Mouse (Mus musculus): ENCODE results near the gene Krtap1-4. TPM values are rescaled to one million over a fixed set of nuclear protein-coding genes. Genes with fewer than 3 reads are reported as not detected.

The Krtap1-4 gene
- polyA plus RNA-seq, 1 experiment from 2014 or later, result not detected

Other genes starting within 250 kb of the Krtap1-4 start
- not detected in 2 replicates for gene Krt26, start 245.7 kb downstream of the Krtap1-4 start, polyA plus RNA-seq (2016; fragmentation: Nextera tagmentation; extraction: Ambion mirVana)
- gene Krt27, start 232.6 kb downstream of the Krtap1-4 start, polyA plus RNA-seq (2016; fragmentation: Nextera tagmentation; extraction: Ambion mirVana), result not detected in 2 replicates
- 0.20 and 0.39 TPM in 2 replicates for gene Krt28, start 208.8 kb downstream of the Krtap1-4 start, polyA plus RNA-seq (2016; fragmentation: Nextera tagmentation; extraction: Ambion mirVana)
- 11.4 and 14.6 TPM in 2 replicates for gene Krt10, start 194.3 kb downstream of the Krtap1-4 start, polyA plus RNA-seq (2016; fragmentation: Nextera tagmentation; extraction: Ambion mirVana)
- not detected in 2 replicates for gene Krt12, start 161.4 kb downstream of the Krtap1-4 start, polyA plus RNA-seq (2016; fragmentation: Nextera tagmentation; extraction: Ambion mirVana)
- gene Krt20, start 145.5 kb downstream of the Krtap1-4 start, polyA plus RNA-seq (2016; fragmentation: Nextera tagmentation; extraction: Ambion mirVana), result 6.6 and 9.5 TPM in 2 replicates
- 0.15 and 0.38 TPM in 2 replicates for gene Krt23, start 90.5 kb downstream of the Krtap1-4 start, polyA plus RNA-seq (2016; fragmentation: Nextera tagmentation; extraction: Ambion mirVana)
- gene Krt39, start 62.3 kb downstream of the Krtap1-4 start, polyA plus RNA-seq (2016; fragmentation: Nextera tagmentation; extraction: Ambion mirVana), result not detected in 2 replicates
- gene Krt40, start 40.5 kb downstream of the Krtap1-4 start, polyA plus RNA-seq (2016; fragmentation: Nextera tagmentation; extraction: Ambion mirVana), result not detected in 2 replicates
- not detected in 2 replicates for gene Krtap3-3, start 32.8 kb downstream of the Krtap1-4 start, polyA plus RNA-seq (2016; fragmentation: Nextera tagmentation; extraction: Ambion mirVana)
- not detected in 2 replicates for gene Krtap3-2, start 26.8 kb downstream of the Krtap1-4 start, polyA plus RNA-seq (2016; fragmentation: Nextera tagmentation; extraction: Ambion mirVana)
- gene Gm11939, start 24.2 kb downstream of the Krtap1-4 start, polyA plus RNA-seq (2016; fragmentation: Nextera tagmentation; extraction: Ambion mirVana), result not detected in 2 replicates
- gene Krtap3-1, start 17.0 kb downstream of the Krtap1-4 start, polyA plus RNA-seq (2016; fragmentation: Nextera tagmentation; extraction: Ambion mirVana), result not detected in 2 replicates
- gene Krtap1-5, start 2.6 kb downstream of the Krtap1-4 start, polyA plus RNA-seq (2016; fragmentation: Nextera tagmentation; extraction: Ambion mirVana), result not detected in 2 replicates
- gene Krtap1-3, start 7.7 kb upstream of the Krtap1-4 start, polyA plus RNA-seq (2016; fragmentation: Nextera tagmentation; extraction: Ambion mirVana), result not detected in 2 replicates
- not detected in 2 replicates for gene Krtap9-3, start 14.5 kb upstream of the Krtap1-4 start, polyA plus RNA-seq (2016; fragmentation: Nextera tagmentation; extraction: Ambion mirVana)
- not detected in 2 replicates for gene Gm11938, start 19.7 kb upstream of the Krtap1-4 start, polyA plus RNA-seq (2016; fragmentation: Nextera tagmentation; extraction: Ambion mirVana)
- gene Gm11937, start 26.5 kb upstream of the Krtap1-4 start, polyA plus RNA-seq (2016; fragmentation: Nextera tagmentation; extraction: Ambion mirVana), result not detected in 2 replicates
- not detected in 2 replicates for gene Krtap2-4, start 31.2 kb upstream of the Krtap1-4 start, polyA plus RNA-seq (2016; fragmentation: Nextera tagmentation; extraction: Ambion mirVana)
- not detected in 2 replicates for gene Gm11562, start 36.8 kb upstream of the Krtap1-4 start, polyA plus RNA-seq (2016; fragmentation: Nextera tagmentation; extraction: Ambion mirVana)
- gene Krtap4-1, start 44.6 kb upstream of the Krtap1-4 start, polyA plus RNA-seq (2016; fragmentation: Nextera tagmentation; extraction: Ambion mirVana), result not detected in 2 replicates
- not detected in 2 replicates for gene Krtap4-2, start 51.4 kb upstream of the Krtap1-4 start, polyA plus RNA-seq (2016; fragmentation: Nextera tagmentation; extraction: Ambion mirVana)
- not detected in 2 replicates for gene Krtap4-7, start 60.4 kb upstream of the Krtap1-4 start, polyA plus RNA-seq (2016; fragmentation: Nextera tagmentation; extraction: Ambion mirVana)
- gene Gm11555, start 66.6 kb upstream of the Krtap1-4 start, polyA plus RNA-seq (2016; fragmentation: Nextera tagmentation; extraction: Ambion mirVana), result not detected in 2 replicates
- not detected in 2 replicates for gene Gm11563, start 75.3 kb upstream of the Krtap1-4 start, polyA plus RNA-seq (2016; fragmentation: Nextera tagmentation; extraction: Ambion mirVana)
- gene Krtap4-6, start 82.3 kb upstream of the Krtap1-4 start, polyA plus RNA-seq (2016; fragmentation: Nextera tagmentation; extraction: Ambion mirVana), result not detected in 2 replicates
- not detected in 2 replicates for gene Gm14190, start 107.1 kb upstream of the Krtap1-4 start, polyA plus RNA-seq (2016; fragmentation: Nextera tagmentation; extraction: Ambion mirVana)
- gene Gm14180, start 150.6 kb upstream of the Krtap1-4 start, polyA plus RNA-seq (2016; fragmentation: Nextera tagmentation; extraction: Ambion mirVana), result not detected in 2 replicates
- gene Gm11595, start 189.3 kb upstream of the Krtap1-4 start, polyA plus RNA-seq (2016; fragmentation: Nextera tagmentation; extraction: Ambion mirVana), result not detected in 2 replicates
- not detected in 2 replicates for gene Krtap4-8, start 197.1 kb upstream of the Krtap1-4 start, polyA plus RNA-seq (2016; fragmentation: Nextera tagmentation; extraction: Ambion mirVana)
- not detected in 2 replicates for gene Krtap4-9, start 201.5 kb upstream of the Krtap1-4 start, polyA plus RNA-seq (2016; fragmentation: Nextera tagmentation; extraction: Ambion mirVana)
- gene Gm11596, start 209.8 kb upstream of the Krtap1-4 start, polyA plus RNA-seq (2016; fragmentation: Nextera tagmentation; extraction: Ambion mirVana), result not detected in 2 replicates
- not detected in 2 replicates for gene Gm11569, start 215.3 kb upstream of the Krtap1-4 start, polyA plus RNA-seq (2016; fragmentation: Nextera tagmentation; extraction: Ambion mirVana)
- not detected in 2 replicates for gene Gm11554, start 220.8 kb upstream of the Krtap1-4 start, polyA plus RNA-seq (2016; fragmentation: Nextera tagmentation; extraction: Ambion mirVana)
- not detected in 2 replicates for gene Krtap4-13, start 226.2 kb upstream of the Krtap1-4 start, polyA plus RNA-seq (2016; fragmentation: Nextera tagmentation; extraction: Ambion mirVana)
- gene Gm11564, start 232.0 kb upstream of the Krtap1-4 start, polyA plus RNA-seq (2016; fragmentation: Nextera tagmentation; extraction: Ambion mirVana), result not detected in 2 replicates

All from heart, embryonic 10.5 days (tissue).